Mouse (Mus musculus): Measurements from ENCODE around the gene Tapt1. TPM values are rescaled to one million over a fixed set of nuclear protein-coding genes. Genes with fewer than 3 reads are reported as not detected.

Tapt1 gene
- total and polyA plus RNA-seq, 2 experiments = 34.8 to 68.6 TPM

DNA sequence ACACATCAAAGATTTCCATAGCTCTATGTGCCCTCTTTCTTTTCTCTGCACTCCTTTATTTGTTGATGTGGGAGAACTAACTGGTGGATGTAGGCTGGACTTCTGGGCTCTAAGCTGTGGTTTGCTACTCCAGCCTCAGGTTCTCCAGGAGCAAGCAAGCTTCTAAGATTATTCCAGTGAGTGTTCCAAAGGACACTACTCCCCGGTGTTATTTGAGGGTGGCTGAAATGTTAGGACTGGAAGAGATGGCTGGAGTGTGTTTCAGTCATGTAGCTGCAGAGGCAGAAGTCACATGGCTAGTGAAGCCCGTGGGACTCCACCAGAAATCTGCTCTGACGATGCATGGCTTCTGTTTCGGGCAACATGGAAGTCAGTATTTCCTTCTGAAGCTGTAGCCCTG, 2.3 kb upstream of the Tapt1 start:
- peaks cover 12% of the 10 kb centered on the region; the same call in 1 of the 2 replicates for H3K4me1 ChIP-seq (ENCODE audit: control insufficient read depth, insufficient read depth, low read length)
- DNase-seq (ENCODE audit: extremely low read depth, low read depth, low spot score) = no peak
- TF ChIP-seq CTCF (IDR thresholded peaks at IDR 0.05; ENCODE audit: low read depth, low read length) (no peak), POLR2A (IDR thresholded peaks at IDR 0.05; ENCODE audit: extremely low read depth, insufficient read depth, low read length) (no peak)
- H3K79me2 ChIP-seq (ENCODE audit: control insufficient read depth, insufficient read depth, low read length) = peaks cover 12% of the 10 kb centered on the region
- no peaks in the 10 kb centered on the region for H3K36me3 ChIP-seq (ENCODE audit: control insufficient read depth, insufficient read depth, low read length)
- WGBS = 59% methylated on average over 4 of the region's 4 CpGs
- no peaks in the 10 kb centered on the region for H3K27me3 ChIP-seq (ENCODE audit: control insufficient read depth, insufficient read depth, low read length)
- H3K27ac ChIP-seq (replicated peaks; ENCODE audit: insufficient read depth, low read depth, low read length) = no peak overlapping the region
- no peak overlapping the region for H3K9ac ChIP-seq (ENCODE audit: low read depth, low read length)
- no peak overlapping the region for H3K4me3 ChIP-seq (ENCODE audit: insufficient read depth, low read depth, low read length)

DNA sequence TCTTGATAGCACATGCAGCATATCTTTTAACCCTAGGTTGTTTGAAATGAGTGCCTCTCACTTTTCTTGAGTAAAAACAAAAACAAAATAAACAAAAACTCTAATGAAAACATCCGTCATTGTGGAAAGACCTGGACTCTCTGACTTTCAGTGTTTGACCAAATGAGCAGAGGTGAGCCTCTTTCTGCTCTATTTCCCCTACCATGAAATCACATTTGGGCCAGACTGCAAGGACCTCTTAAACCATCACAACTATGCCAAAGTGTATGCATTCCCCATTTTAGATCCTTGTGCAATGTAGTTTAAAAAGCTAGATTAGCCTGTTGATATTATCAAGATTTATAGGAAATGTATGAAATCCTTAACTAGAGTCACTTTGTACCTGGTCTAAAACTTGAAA, 1.9 kb upstream of the Tapt1 start:
- peaks cover 13% of the 10 kb centered on the region for H3K79me2 ChIP-seq (ENCODE audit: control insufficient read depth, insufficient read depth, low read length)
- H3K27me3 ChIP-seq (ENCODE audit: control insufficient read depth, insufficient read depth, low read length) = no peaks in the 10 kb centered on the region
- H3K27ac ChIP-seq (replicated peaks; ENCODE audit: insufficient read depth, low read depth, low read length) = no peak overlapping the region
- H3K36me3 ChIP-seq (ENCODE audit: control insufficient read depth, insufficient read depth, low read length) = no peaks in the 10 kb centered on the region
- H3K4me3 ChIP-seq (ENCODE audit: insufficient read depth, low read depth, low read length) = no peak overlapping the region
- no peak for TF ChIP-seq POLR2A (IDR thresholded peaks at IDR 0.05; ENCODE audit: extremely low read depth, insufficient read depth, low read length)
- no peak for TF ChIP-seq CTCF (IDR thresholded peaks at IDR 0.05; ENCODE audit: low read depth, low read length)
- no peak overlapping the region for H3K9ac ChIP-seq (ENCODE audit: low read depth, low read length)
- DNase-seq (ENCODE audit: extremely low read depth, low read depth, low spot score) = no peak
- H3K4me1 ChIP-seq (ENCODE audit: control insufficient read depth, insufficient read depth, low read length) = peaks cover 15% of the 10 kb centered on the region
- WGBS = 28% methylated on average over 1 of the region's 1 CpGs

- Histone ChIP-seq H3K4me1 (ENCODE audit: control insufficient read depth, insufficient read depth, low read length) (peaks cover 17% of the 10 kb centered on the region), H3K27ac (replicated peaks; ENCODE audit: insufficient read depth, low read depth, low read length) (peak overlapping the region; percentile 99), H3K79me2 (ENCODE audit: control insufficient read depth, insufficient read depth, low read length) (peaks cover 16% of the 10 kb centered on the region), H3K9ac (ENCODE audit: low read depth, low read length) (peak overlapping the region; percentile 99), H3K36me3 (ENCODE audit: control insufficient read depth, insufficient read depth, low read length) (no peaks in the 10 kb centered on the region), H3K27me3 (ENCODE audit: control insufficient read depth, insufficient read depth, low read length) (no peaks in the 10 kb centered on the region), H3K4me3 (ENCODE audit: insufficient read depth, low read depth, low read length) (peak overlapping the region; percentile 99)
- 3% methylated on average over 6 of the region's 6 CpGs for WGBS
- TF ChIP-seq CTCF (IDR thresholded peaks at IDR 0.05; ENCODE audit: low read depth, low read length) (no peak), POLR2A (IDR thresholded peaks at IDR 0.05; ENCODE audit: extremely low read depth, insufficient read depth, low read length) (no peak)
- no peak for DNase-seq (ENCODE audit: extremely low read depth, low read depth, low spot score)
Observed at GRCm38 (mm10) chr5:44227462-44227840, 1.0 kb upstream of the Tapt1 start.

- Histone ChIP-seq H3K79me2 (ENCODE audit: control insufficient read depth, insufficient read depth, low read length) (peaks cover 24% of the 10 kb centered on the region), H3K27me3 (ENCODE audit: control insufficient read depth, insufficient read depth, low read length) (no peaks in the 10 kb centered on the region), H3K36me3 (ENCODE audit: control insufficient read depth, insufficient read depth, low read length) (no peaks in the 10 kb centered on the region), H3K27ac (replicated peaks; ENCODE audit: insufficient read depth, low read depth, low read length) (peak overlapping the region; percentile 82), H3K9ac (ENCODE audit: low read depth, low read length) (peak overlapping the region; percentile 100), H3K4me3 (ENCODE audit: insufficient read depth, low read depth, low read length) (peak overlapping the region; percentile 99), H3K4me1 (ENCODE audit: control insufficient read depth, insufficient read depth, low read length) (peaks cover 17% of the 10 kb centered on the region)
- TF ChIP-seq POLR2A (IDR thresholded peaks at IDR 0.05; ENCODE audit: extremely low read depth, insufficient read depth, low read length) (no peak), CTCF (IDR thresholded peaks at IDR 0.05; ENCODE audit: low read depth, low read length) (no peak)
- under 1% methylated on average over 64 of the region's 72 CpGs for WGBS
- DNase-seq (ENCODE audit: extremely low read depth, low read depth, low spot score) = no peak
Observed at GRCm38 (mm10) chr5:44225911-44226520, 410 bp downstream of the Tapt1 start.

DNA sequence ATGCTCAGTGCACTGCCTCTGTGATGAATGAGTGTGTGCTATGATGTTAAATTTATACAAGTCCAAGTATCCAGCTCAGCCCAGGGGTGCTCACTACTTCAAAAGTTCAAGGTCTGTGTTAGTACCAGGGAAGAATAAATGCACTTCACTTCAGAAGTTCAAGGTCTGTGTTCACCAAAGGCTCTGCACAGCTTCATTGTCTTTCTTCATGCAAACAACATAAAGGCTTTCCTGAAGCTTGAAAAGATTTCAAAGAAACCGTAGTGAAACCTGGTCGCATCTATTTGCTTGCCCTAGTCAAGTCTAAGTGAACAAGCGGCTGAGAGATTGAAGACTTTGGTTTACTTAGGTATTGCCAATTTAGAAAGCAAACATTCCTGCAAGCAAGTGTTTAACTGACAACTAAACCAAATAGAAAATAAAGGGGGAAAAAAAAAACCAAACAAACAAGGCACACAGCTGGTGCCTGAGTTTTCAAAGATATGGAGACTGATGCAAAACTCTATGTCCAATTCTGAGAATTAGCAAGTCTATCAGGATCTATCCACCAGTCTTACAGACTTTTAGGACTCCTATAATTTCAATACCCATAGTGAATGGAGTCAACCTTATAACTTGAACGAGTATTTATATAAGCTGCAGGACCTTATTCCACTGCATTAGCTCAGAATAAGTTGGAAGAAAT, 1.4 kb downstream of the Tapt1 start:
- TF ChIP-seq CTCF (IDR thresholded peaks at IDR 0.05; ENCODE audit: low read depth, low read length) = no peak
- no peak for TF ChIP-seq POLR2A (IDR thresholded peaks at IDR 0.05; ENCODE audit: extremely low read depth, insufficient read depth, low read length)
- peaks cover 31% of the 10 kb centered on the region for H3K79me2 ChIP-seq (ENCODE audit: control insufficient read depth, insufficient read depth, low read length)
- H3K27me3 ChIP-seq (ENCODE audit: control insufficient read depth, insufficient read depth, low read length) = no peaks in the 10 kb centered on the region
- DNase-seq (ENCODE audit: extremely low read depth, low read depth, low spot score) = peak; percentile 89
- peak overlapping the region; percentile 27 for H3K9ac ChIP-seq (ENCODE audit: low read depth, low read length)
- peak overlapping the region; percentile 82 for H3K27ac ChIP-seq (replicated peaks; ENCODE audit: insufficient read depth, low read depth, low read length)
- H3K4me3 ChIP-seq (ENCODE audit: insufficient read depth, low read depth, low read length) = peak overlapping the region; percentile 99; the same call in 1 of the 2 replicates
- 23% methylated on average over 4 of the region's 4 CpGs for WGBS
- peaks cover 19% of the 10 kb centered on the region for H3K4me1 ChIP-seq (ENCODE audit: control insufficient read depth, insufficient read depth, low read length)
- no peaks in the 10 kb centered on the region for H3K36me3 ChIP-seq (ENCODE audit: control insufficient read depth, insufficient read depth, low read length)

DNA sequence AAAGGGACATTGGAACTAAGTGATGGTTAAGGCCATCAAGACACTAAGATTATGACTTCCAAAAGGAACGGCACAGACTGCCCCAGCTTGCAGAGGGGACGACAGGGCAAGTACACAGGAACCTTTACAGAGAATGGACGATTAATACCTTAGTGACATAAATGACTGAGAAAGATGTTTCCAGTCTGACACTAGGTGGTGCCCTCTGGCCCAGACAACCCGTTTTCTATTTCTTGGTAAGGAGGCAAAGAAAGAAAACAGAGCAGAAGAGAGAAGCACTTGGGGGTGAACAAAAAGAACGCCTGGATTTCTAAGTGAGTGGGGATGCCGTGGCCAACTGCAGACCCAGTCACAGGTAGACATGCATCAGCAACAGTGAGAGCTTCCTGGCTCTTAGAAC, 2.2 kb downstream of the Tapt1 start:
- peak; percentile 57 for DNase-seq (ENCODE audit: extremely low read depth, low read depth, low spot score)

More for the DNA sequence above, 2.2 kb downstream of the Tapt1 start:
- no peak overlapping the region for H3K4me3 ChIP-seq (ENCODE audit: insufficient read depth, low read depth, low read length)
- peaks cover 37% of the 10 kb centered on the region for H3K79me2 ChIP-seq (ENCODE audit: control insufficient read depth, insufficient read depth, low read length)
- no peak for TF ChIP-seq CTCF (IDR thresholded peaks at IDR 0.05; ENCODE audit: low read depth, low read length)
- TF ChIP-seq POLR2A (IDR thresholded peaks at IDR 0.05; ENCODE audit: extremely low read depth, insufficient read depth, low read length) = no peak
- H3K27ac ChIP-seq (replicated peaks; ENCODE audit: insufficient read depth, low read depth, low read length) = peak overlapping the region; percentile 19
- H3K27me3 ChIP-seq (ENCODE audit: control insufficient read depth, insufficient read depth, low read length) = no peaks in the 10 kb centered on the region
- H3K9ac ChIP-seq (ENCODE audit: low read depth, low read length) = peak overlapping the region; percentile 27
- peaks cover 23% of the 10 kb centered on the region for H3K4me1 ChIP-seq (ENCODE audit: control insufficient read depth, insufficient read depth, low read length)
- WGBS = 7% methylated on average over 6 of the region's 6 CpGs
- no peaks in the 10 kb centered on the region for H3K36me3 ChIP-seq (ENCODE audit: control insufficient read depth, insufficient read depth, low read length)
